Mouse (Mus musculus): ENCODE results near the gene Gm136. TPM values are rescaled to one million over a fixed set of nuclear protein-coding genes. Genes with fewer than 3 reads are reported as not detected.
"Not testable (repeated sequence)": the region's sequence is repeated elsewhere in the genome, so short reads cannot be mapped to it uniquely, and the experiment has no call there.

Gene Gm136
- polyA plus RNA-seq, 1 experiment from 2014 or later, result not detected

DNA sequence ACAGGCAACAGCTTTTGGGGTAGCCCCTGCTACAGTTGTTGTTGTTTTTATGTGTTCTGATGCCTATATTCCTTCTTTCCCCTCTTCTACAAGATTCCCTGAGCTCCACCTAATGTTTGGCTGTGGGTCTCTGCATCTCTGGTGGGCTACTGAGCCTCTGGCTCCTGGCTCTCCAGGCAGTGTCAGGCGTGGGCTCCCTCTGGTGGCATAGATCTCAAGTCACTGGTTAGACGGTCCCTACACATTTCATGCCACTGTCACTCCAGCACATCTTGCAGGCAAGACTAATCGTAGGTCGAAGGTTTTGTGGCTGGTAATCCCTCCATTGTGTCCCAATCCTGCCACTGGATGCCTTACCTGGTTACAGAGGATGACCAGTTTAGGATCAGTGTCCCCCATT lies 26.7 kb upstream of the Gm136 start:
- no peak overlapping the region for H3K9ac ChIP-seq (ENCODE audit: low read depth, low read length)
- 27% methylated on average over 4 of the region's 4 CpGs for WGBS (ENCODE audit: insufficient replicate concordance)
- H3K36me3 ChIP-seq (ENCODE audit: control insufficient read depth, insufficient read depth, low read length), result no peaks in the 10 kb centered on the region
- H3K4me1 ChIP-seq (ENCODE audit: control insufficient read depth, insufficient read depth, low read length), result no peaks in the 10 kb centered on the region
- no peak overlapping the region for H3K27ac ChIP-seq (ENCODE audit: low read depth, low read length)
- ATAC-seq (replicated peaks; ENCODE audit: insufficient number of reproducible peaks, low FRiP score, low TSS enrichment), result no peak
- no peaks in the 10 kb centered on the region for H3K9me3 ChIP-seq (replicated peaks; ENCODE audit: control insufficient read depth, low read length)
- no peaks in the 10 kb centered on the region for H3K27me3 ChIP-seq (ENCODE audit: control insufficient read depth, insufficient read depth, low read length)
- no peak overlapping the region for H3K4me3 ChIP-seq (ENCODE audit: low read depth, low read length)
- no peak overlapping the region for H3K4me2 ChIP-seq

DNA sequence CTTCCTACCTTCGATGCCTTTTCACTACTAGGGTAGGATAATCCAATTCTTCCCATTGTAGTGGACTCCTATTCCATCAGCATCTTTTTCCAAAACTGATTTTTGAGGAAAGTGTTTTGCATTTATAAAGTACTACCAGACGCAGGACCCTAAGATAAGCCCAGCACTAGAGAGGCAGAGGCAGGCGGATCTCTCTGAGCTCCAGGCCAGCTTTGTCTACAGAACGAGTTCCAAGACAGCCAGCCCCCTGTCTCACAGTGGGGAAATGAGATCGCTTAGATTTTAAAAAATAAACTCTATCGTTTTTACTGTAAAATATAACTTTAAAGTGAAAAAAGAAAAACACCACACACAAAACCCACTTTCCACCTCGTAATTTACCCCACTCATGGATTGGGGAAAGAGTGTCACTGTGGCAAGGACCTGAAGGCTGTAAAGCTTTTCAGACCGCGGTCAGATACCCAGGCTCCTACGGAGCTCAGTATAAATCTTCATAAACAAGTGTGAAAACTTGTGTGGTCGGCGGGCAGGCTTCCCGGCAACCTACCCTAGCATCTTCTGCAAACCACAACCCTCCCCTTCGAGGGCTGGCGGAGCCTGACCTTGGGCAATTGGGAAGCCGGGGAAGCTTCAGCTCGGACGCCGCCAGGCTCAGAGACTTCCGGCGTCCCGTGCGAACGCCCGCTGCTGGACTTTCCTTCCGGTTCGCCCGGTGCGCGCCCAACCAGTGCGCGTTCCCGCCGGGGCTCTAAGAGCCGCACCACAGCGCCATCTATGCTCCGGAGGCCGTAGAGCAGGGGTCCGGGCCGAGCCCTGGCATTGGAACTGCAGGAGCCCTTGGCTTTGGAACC lies 21.8 kb upstream of the Gm136 start, which contains the start of gene Smim8:
TSS of gene Smim8 (minus strand) at position 747 of the 851 bp plus-strand sequence.
- ATAC-seq (replicated peaks; ENCODE audit: insufficient number of reproducible peaks, low FRiP score, low TSS enrichment), result peak; percentile 91
- Histone ChIP-seq H3K4me3 (ENCODE audit: low read depth, low read length) (peak within 1 kb of the TSS; percentile 70), H3K4me2 (peak within 1 kb of the TSS; percentile 64), H3K9me3 (replicated peaks; ENCODE audit: control insufficient read depth, low read length) (no peaks in the 10 kb centered on the region), H3K9ac (ENCODE audit: low read depth, low read length) (peak within 1 kb of the TSS; percentile 80), H3K27me3 (ENCODE audit: control insufficient read depth, insufficient read depth, low read length) (no peaks in the 10 kb centered on the region), H3K36me3 (ENCODE audit: control insufficient read depth, insufficient read depth, low read length) (no peaks in the 10 kb centered on the region), H3K4me1 (ENCODE audit: control insufficient read depth, insufficient read depth, low read length) (no peaks in the 10 kb centered on the region), H3K27ac (ENCODE audit: low read depth, low read length) (peak within 1 kb of the TSS; percentile 85)
- 5% methylated on average over 40 of the region's 40 CpGs for WGBS (ENCODE audit: insufficient replicate concordance)

DNA sequence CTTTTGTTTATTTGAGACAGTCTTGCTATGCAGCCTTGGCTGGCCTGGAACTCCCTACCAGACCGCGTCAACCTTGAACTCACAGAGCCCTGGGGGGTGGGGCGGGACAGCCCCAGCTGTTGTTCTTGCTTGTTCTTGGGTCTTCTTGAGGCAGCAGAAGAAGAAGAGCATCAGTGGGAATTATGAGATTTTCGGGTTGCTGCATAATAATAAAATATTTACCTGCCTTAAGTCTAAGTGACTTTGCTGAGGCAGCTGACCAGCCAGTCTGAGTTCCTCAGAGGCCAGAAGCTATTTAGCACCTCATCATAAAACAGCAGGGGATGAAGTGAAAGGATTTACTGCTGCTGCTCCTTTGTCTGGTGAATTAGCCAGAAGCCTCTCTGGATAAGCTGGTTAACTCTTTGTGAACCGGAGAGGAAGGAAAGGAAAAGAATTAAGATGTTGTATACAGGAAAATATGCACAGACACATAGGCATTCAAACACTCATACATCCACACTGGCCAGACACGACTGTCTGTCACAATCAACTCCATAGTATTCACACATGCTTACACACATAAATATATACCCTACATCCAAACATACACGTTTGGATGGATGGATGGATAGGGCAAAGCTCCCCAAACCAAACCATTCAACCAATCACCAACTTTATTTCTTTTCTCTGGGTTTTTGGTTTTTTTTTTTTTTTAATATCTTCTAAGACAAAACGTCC lies 15.7 kb upstream of the Gm136 start:
- H3K36me3 ChIP-seq (ENCODE audit: control insufficient read depth, insufficient read depth, low read length), result 0 out of 2 replicates have a peak, but pooled peaks cover 2% of the 10 kb centered on the region
- H3K27ac ChIP-seq (ENCODE audit: low read depth, low read length), result no peak overlapping the region
- no peak overlapping the region for H3K4me3 ChIP-seq (ENCODE audit: low read depth, low read length)
- no peaks in the 10 kb centered on the region for H3K9me3 ChIP-seq (replicated peaks; ENCODE audit: control insufficient read depth, low read length)
- no peak for ATAC-seq (replicated peaks; ENCODE audit: insufficient number of reproducible peaks, low FRiP score, low TSS enrichment)
- no peaks in the 10 kb centered on the region for H3K4me1 ChIP-seq (ENCODE audit: control insufficient read depth, insufficient read depth, low read length)
- WGBS (ENCODE audit: insufficient replicate concordance), result 15% methylated on average over 8 of the region's 8 CpGs
- no peak overlapping the region for H3K9ac ChIP-seq (ENCODE audit: low read depth, low read length)
- H3K4me2 ChIP-seq, result no peak overlapping the region
- H3K27me3 ChIP-seq (ENCODE audit: control insufficient read depth, insufficient read depth, low read length), result no peaks in the 10 kb centered on the region

DNA sequence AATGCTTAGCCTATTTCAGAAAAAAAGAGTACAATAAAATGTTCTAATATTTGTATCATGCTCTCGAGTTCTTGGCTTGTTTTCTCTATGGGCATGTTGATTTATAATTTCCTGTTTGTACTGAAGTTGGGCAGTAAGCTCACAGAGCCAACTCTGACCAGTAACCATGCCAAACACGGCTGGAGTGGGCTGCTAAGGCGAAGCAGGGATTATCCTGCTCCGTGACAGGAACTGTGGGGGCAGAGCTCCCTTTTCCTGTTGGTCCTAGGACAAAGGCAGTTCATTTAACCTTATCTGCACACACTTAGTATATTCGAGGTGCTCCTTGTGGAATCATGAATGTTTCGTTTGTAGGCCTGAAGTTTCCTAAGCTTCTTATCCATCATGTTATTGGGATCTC lies 6.8 kb downstream of the Gm136 start:
- Histone ChIP-seq H3K9me3 (replicated peaks; ENCODE audit: control insufficient read depth, low read length) (no peaks in the 10 kb centered on the region), H3K4me1 (ENCODE audit: control insufficient read depth, insufficient read depth, low read length) (no peaks in the 10 kb centered on the region), H3K4me2 (no peak overlapping the region), H3K36me3 (ENCODE audit: control insufficient read depth, insufficient read depth, low read length) (no peaks in the 10 kb centered on the region), H3K9ac (ENCODE audit: low read depth, low read length) (no peak overlapping the region), H3K4me3 (ENCODE audit: low read depth, low read length) (no peak overlapping the region), H3K27ac (ENCODE audit: low read depth, low read length) (no peak overlapping the region), H3K27me3 (ENCODE audit: control insufficient read depth, insufficient read depth, low read length) (no peaks in the 10 kb centered on the region)
- WGBS (ENCODE audit: insufficient replicate concordance), result 39% methylated on average over 6 of the region's 6 CpGs
- ATAC-seq (replicated peaks; ENCODE audit: insufficient number of reproducible peaks, low FRiP score, low TSS enrichment), result no peak

DNA sequence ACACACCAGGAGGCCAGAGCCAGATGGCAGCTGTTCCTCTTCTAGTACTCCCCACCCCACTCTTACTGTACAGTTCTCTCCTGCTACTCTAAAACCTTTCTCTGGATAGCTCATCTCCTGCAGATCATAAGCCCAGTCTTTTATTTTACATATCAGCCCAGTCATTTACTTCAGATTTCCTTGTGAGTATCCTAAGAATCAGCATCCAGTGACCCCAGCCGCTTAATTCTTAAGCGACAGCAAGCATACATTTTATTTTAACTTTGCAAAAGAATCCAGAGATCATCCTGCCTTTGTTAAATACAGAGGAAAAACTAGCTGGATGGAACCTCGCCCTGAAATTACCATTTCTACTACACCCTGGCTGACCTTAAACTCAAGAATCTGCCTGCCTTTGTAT lies 21.6 kb downstream of the Gm136 start:
- no peak overlapping the region for H3K9ac ChIP-seq (ENCODE audit: low read depth, low read length)
- no peaks in the 10 kb centered on the region for H3K9me3 ChIP-seq (replicated peaks; ENCODE audit: control insufficient read depth, low read length)
- H3K4me1 ChIP-seq (ENCODE audit: control insufficient read depth, insufficient read depth, low read length), result no peaks in the 10 kb centered on the region
- no peak overlapping the region for H3K4me2 ChIP-seq
- H3K36me3 ChIP-seq (ENCODE audit: control insufficient read depth, insufficient read depth, low read length), result no peaks in the 10 kb centered on the region
- ATAC-seq (replicated peaks; ENCODE audit: insufficient number of reproducible peaks, low FRiP score, low TSS enrichment), result no peak
- H3K27ac ChIP-seq (ENCODE audit: low read depth, low read length), result no peak overlapping the region
- no peak overlapping the region for H3K4me3 ChIP-seq (ENCODE audit: low read depth, low read length)
- WGBS (ENCODE audit: insufficient replicate concordance), result 63% methylated on average over 3 of the region's 3 CpGs
- no peaks in the 10 kb centered on the region for H3K27me3 ChIP-seq (ENCODE audit: control insufficient read depth, insufficient read depth, low read length)

DNA sequence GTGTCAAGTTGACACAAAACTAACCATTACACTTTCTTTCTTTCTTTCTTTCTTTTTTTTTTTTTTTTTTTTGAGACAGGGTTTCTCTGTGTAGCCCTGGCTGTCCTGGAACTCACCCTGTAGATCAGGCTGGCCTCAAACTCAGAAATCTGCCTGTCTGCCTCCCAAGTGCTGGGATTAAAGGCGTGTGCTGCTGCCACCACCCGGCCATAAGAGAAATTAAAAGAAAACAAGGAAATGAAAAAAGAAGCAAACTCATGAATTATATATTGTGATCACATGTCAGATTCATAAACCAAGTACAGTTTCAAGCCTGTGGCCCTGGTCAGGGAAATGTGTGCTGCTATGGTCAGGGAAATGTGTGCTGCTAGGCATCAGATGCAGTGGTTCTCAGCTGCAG lies 22.6 kb downstream of the Gm136 start:
- not testable (repeated sequence) for H3K4me2 ChIP-seq; H3K27ac ChIP-seq (ENCODE audit: low read depth, low read length); H3K27me3 ChIP-seq (ENCODE audit: control insufficient read depth, insufficient read depth, low read length); H3K9ac ChIP-seq (ENCODE audit: low read depth, low read length); H3K9me3 ChIP-seq (replicated peaks; ENCODE audit: control insufficient read depth, low read length); H3K36me3 ChIP-seq (ENCODE audit: control insufficient read depth, insufficient read depth, low read length); H3K4me1 ChIP-seq (ENCODE audit: control insufficient read depth, insufficient read depth, low read length); H3K4me3 ChIP-seq (ENCODE audit: low read depth, low read length); ATAC-seq (replicated peaks; ENCODE audit: insufficient number of reproducible peaks, low FRiP score, low TSS enrichment)
- WGBS (ENCODE audit: insufficient replicate concordance), result 24% methylated on average over 2 of the region's 2 CpGs

DNA sequence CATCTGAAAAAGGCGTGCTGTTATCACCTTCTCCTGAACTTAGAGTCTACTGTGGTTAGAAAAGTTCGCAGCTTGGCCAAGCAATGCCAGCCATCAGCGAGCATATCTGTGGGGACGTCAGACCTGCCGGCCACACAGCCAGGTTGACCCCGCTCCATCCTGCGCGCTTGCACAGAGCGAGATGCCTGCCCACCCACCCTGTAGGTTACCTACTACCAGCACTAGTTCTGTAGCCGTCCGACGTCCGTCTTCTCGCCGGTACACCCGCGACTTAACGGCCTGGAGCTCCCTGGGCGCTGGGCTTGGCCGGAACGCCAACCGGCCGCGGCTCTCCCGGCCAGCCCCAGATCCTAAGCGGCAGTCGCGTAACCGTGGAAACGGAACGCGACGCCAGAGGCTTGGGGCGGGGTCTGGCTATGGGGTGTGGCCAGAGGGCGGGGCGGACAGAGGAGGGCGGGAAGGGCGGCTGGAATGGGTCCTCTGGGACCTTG lies 26.2 kb downstream of the Gm136 start, which contains the start of gene Cfap206:
TSS of gene Cfap206 (minus strand) at position 356 of the 491 bp plus-strand sequence.
- Histone ChIP-seq H3K27ac (ENCODE audit: low read depth, low read length) (no peak within 1 kb of the TSS), H3K4me2 (peak within 1 kb of the TSS; percentile 82), H3K9ac (ENCODE audit: low read depth, low read length) (peak within 1 kb of the TSS; percentile 11; the same call in 1 of the 2 replicates), H3K36me3 (ENCODE audit: control insufficient read depth, insufficient read depth, low read length) (no peaks in the 10 kb centered on the region), H3K4me3 (ENCODE audit: low read depth, low read length) (peak within 1 kb of the TSS; percentile 47), H3K27me3 (ENCODE audit: control insufficient read depth, insufficient read depth, low read length) (no peaks in the 10 kb centered on the region), H3K4me1 (ENCODE audit: control insufficient read depth, insufficient read depth, low read length) (no peaks in the 10 kb centered on the region), H3K9me3 (replicated peaks; ENCODE audit: control insufficient read depth, low read length) (no peaks in the 10 kb centered on the region)
- under 1% methylated on average over 38 of the region's 38 CpGs for WGBS (ENCODE audit: insufficient replicate concordance)
- peak; percentile 93 for ATAC-seq (replicated peaks; ENCODE audit: insufficient number of reproducible peaks, low FRiP score, low TSS enrichment)

DNA sequence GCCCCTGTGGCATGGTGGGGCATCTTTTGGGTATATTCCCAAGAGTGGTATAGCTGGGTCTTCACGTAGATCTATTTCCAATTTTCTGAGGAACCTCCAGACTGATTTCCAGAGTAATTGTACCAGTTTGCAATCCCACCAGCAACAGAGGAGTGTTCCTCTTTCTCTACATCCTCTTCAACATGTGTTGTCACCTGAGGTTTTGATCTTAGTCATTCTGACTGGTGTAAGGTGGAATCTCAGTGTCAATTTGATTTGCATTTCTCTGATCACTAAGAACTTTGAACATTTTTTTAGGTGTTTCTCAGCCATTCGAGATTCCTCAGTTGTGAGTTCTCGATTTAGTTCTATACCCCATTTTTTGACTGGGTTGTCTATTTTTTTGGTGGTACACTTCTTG lies 30.4 kb downstream of the Gm136 start:
- H3K4me3 ChIP-seq (ENCODE audit: low read depth, low read length); H3K9me3 ChIP-seq (replicated peaks; ENCODE audit: control insufficient read depth, low read length); H3K36me3 ChIP-seq (ENCODE audit: control insufficient read depth, insufficient read depth, low read length); H3K4me2 ChIP-seq; ATAC-seq (replicated peaks; ENCODE audit: insufficient number of reproducible peaks, low FRiP score, low TSS enrichment); H3K9ac ChIP-seq (ENCODE audit: low read depth, low read length); H3K27ac ChIP-seq (ENCODE audit: low read depth, low read length); H3K27me3 ChIP-seq (ENCODE audit: control insufficient read depth, insufficient read depth, low read length); H3K4me1 ChIP-seq (ENCODE audit: control insufficient read depth, insufficient read depth, low read length): not testable (repeated sequence)
- 76% methylated on average over 3 of the region's 3 CpGs for WGBS (ENCODE audit: insufficient replicate concordance)

Measured in heart, embryonic 11.5 days (tissue).